Mouse (Mus musculus): ENCODE measurements at regions not wholly inside any gene's neighbourhood (a gene's known extent, or its start where the extent isn't known, plus 50 kb on each side); places are given as distances from the start of the nearest gene placed in this dataset.

DNA sequence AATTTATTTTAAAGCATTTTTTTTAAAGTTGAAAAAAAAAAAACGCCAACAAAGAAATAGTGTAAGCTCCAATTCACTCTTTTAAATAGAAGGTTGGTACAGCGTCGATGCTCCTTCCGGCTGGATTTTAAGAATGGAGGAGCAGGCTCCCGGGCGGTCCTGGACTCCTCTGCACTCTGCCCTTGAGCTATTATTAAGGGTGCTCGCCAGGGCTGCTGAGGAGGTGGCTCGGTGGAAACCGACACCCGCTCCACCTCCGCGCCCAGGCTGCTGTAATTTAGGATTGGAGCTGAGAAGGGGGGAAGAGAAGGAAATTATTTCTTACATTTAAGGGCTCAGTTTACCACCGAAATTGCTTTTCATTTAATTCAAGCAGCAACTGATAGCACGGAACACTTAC is 298.8 kb downstream of the Satb1 start:
- no peak for DNase-seq (ENCODE audit: extremely low spot score, low read depth, low spot score)

DNA sequence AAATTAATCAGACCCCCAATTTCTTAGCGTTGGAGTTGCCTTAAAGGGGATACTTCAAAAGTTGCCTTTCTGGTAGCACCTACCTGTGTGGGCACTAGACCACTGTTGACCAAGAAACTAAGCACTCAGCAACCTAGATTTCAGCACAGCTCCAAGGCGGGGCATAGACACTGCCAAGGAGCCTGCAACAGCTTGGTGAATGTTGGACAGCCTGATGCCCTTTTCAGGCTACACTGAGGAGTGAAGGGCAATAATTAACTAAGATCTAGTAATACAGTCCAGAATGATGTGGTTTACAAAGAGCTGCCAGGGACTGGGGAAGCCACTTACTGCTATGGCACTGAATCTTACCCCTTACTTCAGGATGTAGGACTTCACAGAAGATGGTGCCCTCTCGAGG is 304.9 kb downstream of the Satb1 start:
- DNase-seq (ENCODE audit: extremely low spot score, low read depth, low spot score): no peak

DNA sequence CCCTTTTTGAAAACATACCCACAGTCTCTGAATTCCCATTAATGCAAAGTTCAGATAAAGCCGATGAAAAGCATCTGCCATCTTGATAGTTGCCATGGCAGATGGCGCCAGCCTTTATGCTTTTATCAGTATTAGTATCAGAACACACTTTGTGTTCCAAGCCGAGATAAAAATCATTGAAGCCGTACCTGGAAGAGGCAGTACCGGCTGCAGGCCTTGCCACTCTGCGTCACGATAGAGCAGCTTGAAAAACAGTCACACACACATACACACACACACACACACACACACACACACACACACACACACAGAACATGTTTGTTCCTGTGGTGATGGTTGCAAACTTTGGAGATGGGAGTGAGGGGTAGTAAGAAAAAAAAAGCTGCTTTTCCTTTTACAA is 306.2 kb downstream of the Satb1 start:
- DNase-seq (ENCODE audit: extremely low spot score, low read depth, low spot score): no peak

- no peak for DNase-seq (ENCODE audit: extremely low spot score, low read depth, low spot score)
Observed at GRCm38 (mm10) chr17:51526464-51526863, 306.6 kb downstream of the Satb1 start.

GRCm38 (mm10) chr17:51526021-51526420 is 307.1 kb downstream of the Satb1 start:
- no peak for DNase-seq (ENCODE audit: extremely low spot score, low read depth, low spot score)

DNA sequence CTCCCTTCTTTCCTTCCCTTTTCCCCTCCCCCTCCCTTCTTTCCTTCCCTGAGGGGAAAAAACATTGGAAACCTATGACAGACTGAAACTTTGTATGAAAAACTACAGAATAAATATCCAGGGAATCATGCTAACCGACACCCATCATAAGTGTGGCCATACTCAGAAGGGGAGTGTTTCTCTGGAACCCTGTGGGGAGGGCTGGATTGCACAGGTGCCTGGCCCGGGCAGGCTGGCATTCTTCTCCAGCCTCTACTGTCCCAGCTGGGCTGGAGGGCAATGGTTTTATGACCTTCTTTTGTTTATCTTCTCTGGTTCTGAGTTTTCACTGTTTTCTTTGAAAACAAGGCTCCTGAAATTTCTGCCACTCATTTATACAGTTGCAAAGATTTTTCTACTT is 307.9 kb downstream of the Satb1 start:
- DNase-seq (ENCODE audit: extremely low spot score, low read depth, low spot score): no peak

- no peak for DNase-seq (ENCODE audit: extremely low spot score, low read depth, low spot score)
Observed at GRCm38 (mm10) chr17:51511917-51512316, 321.2 kb downstream of the Satb1 start.

GRCm38 (mm10) chr17:51500751-51501150 is 321.6 kb upstream of the Tbc1d5 start:
- no peak for DNase-seq (ENCODE audit: extremely low spot score, low read depth, low spot score)

GRCm38 (mm10) chr17:51499541-51499940 is 320.4 kb upstream of the Tbc1d5 start:
- DNase-seq (ENCODE audit: extremely low spot score, low read depth, low spot score): no peak

DNA sequence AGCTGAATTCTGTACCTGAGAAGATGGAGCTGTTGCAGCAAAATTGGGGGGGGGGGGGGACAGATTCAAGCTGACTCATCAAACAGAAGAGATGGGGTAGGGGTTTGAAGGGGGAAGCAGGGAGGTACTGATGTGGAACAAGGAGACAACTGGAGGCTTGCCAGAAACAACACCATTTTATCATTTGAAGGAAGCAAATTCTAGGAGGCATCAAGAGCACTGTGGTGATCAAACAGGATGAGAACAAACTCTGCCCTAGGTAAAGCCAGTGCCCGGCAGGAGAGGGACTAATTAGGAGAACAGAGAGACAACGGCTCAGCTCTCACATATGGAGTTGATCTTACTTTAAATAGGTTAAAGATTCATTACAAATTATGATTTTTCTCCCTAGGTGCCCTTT is 315.9 kb upstream of the Tbc1d5 start:
- no peak for DNase-seq (ENCODE audit: extremely low spot score, low read depth, low spot score)

DNA sequence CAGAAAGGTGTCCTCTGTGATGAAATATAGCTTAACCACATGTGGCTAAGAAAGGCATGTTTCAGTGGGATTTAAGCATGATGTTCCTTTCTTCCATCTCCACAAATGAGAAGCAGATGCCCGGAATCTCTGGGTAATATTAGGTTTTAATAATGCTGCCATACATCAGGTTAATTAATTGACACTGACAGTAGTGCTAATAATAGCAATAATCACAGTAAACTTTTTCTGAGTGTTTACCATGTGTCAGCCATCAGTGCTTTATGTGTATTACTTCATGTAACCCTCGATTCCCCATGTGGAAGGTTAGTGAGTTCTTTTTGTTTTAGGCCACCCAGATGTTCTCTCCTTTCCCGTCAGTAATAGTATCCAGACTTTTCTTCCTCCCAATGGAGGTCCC is 310.2 kb upstream of the Tbc1d5 start:
- DNase-seq (ENCODE audit: extremely low spot score, low read depth, low spot score): peak; percentile 52

DNA sequence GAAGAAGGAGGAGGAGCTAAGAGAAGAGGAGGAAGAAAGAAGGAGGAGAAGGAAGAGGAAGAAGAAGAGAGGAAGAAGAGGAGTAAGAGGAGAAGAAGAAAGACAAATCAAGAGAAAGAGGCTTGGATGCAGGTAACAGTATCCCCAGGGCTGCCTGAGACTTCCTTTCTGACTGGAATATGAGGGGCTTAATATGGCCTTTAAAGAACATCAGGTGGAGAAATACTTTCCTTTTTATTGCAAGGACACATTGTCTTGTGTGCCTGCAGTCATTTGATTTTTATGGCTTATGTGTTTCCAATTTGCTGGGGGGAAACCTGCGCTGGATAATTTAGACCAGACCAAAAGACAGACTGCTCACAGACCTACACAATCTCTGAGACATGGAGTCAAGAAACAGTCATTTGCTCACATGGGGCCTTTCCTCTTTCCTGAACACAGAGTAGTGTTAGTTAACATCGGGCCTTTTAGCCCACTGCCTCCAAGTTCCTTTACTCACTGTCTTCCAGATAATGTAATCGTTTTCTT is 308.8 kb upstream of the Tbc1d5 start:
- peak; percentile 71 for DNase-seq (ENCODE audit: extremely low spot score, low read depth, low spot score)

DNA sequence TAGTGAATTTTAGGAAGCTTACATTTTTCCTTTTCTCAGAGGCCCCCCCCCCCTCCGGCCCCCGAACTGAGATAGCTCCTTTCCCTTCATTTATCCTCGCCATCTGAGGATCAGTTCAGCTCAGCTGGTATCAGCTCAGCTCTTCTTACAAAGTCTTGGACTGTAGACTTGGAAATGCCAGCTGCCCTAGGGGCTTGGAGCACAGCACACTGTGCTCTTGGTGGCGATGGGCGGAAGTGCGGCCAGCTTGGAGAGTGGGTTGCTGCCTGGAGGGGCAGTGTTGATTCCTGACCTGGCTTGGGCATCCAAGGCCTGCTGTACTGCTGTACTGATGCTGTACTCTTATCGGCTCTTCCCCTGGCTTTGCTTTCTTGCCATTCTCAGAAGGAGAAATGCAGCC is 298.7 kb upstream of the Tbc1d5 start:
- DNase-seq (ENCODE audit: extremely low spot score, low read depth, low spot score): no peak

- no peak for DNase-seq (ENCODE audit: extremely low spot score, low read depth, low spot score)
Observed at GRCm38 (mm10) chr17:51477404-51477803, 298.3 kb upstream of the Tbc1d5 start.

DNA sequence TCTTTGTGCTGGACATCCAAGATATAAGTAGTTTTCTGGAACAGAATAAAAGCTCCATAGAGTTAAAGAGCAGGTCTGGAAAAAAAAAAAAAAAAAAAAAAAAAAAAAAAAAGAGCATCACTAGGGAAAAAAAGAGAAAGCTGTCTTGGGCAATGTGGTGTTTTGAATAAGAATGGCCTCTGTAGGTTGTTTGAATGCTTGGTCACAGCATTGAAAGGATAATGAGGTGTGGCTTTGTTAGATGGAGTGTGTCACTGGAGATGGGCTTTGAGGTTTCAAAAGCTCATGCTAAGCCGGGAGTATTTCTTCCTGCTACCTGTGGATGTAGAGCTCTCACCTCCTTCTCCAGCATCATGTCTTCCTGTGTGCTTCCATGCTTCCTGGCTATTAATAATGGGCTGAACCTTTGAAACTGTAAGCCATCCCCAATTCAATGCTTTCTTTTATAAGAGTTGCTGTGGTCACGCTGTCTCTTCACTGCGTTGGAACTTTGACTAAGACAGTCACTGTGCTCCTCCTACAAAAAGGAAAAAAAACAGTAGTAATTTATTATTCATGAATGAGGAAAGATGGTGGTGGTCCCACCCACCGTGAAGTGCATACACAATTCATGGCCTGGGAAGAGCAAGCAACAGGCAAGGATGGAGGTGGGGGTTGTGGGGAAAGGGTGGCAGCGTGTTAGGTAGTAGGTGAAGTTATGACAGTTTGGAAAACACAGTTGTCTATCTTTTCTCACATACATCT is 283.2 kb upstream of the Tbc1d5 start:
- no peak for DNase-seq (ENCODE audit: extremely low spot score, low read depth, low spot score)

DNA sequence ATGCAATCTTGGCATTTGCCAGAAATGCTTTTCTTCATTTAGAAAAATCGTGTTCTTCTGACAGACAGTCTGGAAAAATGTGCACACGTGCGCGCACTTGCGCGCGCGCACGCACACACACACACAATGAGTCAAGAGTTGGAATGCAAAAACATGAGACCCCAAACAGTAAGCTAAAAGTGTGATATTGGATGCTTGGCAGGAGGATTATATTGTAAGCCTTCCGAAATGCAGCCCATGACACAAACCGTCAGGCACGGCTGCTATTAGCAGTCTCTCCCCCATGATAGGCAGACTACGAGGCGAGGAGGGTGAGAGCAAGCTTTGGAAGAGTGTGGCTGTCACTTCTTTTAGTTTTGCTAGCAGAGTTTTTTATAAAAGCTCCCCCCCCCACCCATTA is 282.1 kb upstream of the Tbc1d5 start:
- DNase-seq (ENCODE audit: extremely low spot score, low read depth, low spot score): no peak

DNA sequence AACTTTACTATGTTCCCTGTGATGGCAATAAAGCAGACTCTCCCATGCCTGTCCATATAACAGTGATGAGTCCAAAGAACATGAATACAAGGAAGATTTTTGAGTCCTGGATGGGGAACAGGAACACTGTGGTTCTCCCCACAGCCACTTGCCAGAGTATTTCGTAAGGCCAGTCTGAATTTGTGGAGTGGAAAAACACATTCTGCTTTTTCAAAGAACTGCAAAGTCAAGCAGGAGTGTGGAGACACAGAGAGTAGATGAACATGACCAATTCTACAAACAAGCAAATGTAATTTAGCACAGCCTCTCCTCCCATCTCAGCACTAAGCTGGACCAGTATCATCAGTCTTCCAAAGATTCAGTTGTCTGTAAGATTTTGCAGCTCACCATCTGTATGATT is 280.0 kb upstream of the Tbc1d5 start:
- no peak for DNase-seq (ENCODE audit: extremely low spot score, low read depth, low spot score)

GRCm38 (mm10) chr17:51415746-51416145 is 236.6 kb upstream of the Tbc1d5 start:
- no peak for DNase-seq (ENCODE audit: extremely low spot score, low read depth, low spot score)

DNA sequence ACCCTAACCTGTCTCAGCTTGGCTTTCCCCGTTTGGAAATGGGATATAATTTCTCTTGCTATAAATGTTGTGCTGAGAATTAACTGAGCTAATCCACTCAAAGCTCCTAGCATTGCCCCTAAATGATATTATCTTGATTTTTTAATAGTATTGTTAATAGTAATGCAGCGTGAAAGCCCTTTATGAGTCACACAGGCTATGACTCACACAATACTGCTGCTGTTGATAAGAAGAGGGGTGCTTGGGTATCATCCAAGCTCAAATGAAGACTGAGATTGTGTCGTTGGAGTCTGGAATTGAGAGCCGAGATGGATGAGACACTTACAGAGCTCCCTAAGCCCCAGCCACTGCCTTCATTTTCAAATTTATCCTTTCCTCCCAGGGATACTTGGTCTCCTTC is 235.2 kb upstream of the Tbc1d5 start:
- DNase-seq (ENCODE audit: extremely low spot score, low read depth, low spot score): no peak

GRCm38 (mm10) chr17:51413741-51414140 is 234.6 kb upstream of the Tbc1d5 start:
- DNase-seq (ENCODE audit: extremely low spot score, low read depth, low spot score): no peak

DNA sequence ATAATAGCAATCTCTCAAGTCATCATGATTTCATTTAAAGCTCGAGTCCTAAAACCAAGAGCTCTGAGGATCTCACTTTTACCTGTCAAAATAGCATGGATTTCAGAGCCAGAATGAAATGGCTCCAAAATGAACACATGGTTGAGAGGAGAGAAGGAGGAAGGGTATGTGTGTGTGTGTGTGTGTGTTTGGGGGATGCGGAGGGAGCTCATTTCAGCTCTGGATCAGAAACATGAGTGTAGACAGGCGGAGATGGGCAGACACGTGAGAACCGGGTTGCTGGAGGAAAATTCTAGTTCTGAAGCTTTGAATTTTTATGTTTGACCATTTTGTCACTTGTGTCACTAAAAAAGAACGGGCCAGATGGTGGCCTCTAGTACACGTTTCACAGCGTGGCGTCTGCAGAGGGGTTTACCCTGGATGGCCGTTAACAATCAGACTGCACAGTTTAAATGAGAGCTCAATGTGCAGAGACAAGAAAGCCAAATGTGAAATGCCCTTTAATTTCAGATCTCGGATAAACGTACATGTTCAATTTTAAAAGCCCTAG is 232.5 kb upstream of the Tbc1d5 start:
- no peak for DNase-seq (ENCODE audit: extremely low spot score, low read depth, low spot score)

DNA sequence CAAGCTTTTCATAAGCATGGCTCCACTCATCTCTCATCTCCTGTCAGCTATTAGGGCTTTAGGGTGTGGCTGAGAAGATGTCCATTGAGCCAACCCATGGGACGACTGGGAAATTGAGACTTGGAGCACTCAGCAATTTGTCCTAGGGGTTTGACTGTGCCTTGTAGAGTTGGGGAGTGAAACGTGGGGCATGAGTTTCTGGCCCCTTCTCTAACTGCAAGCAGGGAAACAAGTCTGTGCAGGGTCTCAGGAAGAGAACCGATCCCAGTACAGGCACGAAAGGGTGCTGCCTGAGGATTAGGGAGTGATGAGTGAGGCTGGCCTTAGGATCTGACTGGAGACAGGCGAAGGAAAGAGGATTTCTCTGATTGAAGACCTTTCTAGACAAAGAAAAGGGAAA is 229.7 kb upstream of the Tbc1d5 start:
- no peak for DNase-seq (ENCODE audit: extremely low spot score, low read depth, low spot score)

DNA sequence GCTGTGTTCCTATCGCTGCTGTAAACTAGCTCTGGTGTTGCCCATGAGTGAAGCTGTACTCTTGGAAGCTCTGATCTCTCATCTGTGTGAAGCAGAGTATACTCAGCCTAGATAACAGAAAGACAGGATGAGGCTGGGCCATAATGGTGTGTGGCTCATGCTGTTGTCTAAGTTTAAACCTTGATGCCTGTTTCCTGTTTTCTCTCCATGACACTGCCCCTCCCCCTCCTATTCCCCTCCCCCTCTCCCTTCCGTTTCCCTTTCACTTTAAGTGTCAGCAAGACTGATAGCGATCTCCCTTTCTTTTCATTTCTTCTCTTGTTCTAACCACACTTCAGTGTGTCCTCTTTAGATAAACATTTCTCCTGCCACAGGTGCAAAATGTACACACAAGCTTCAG is 229.2 kb upstream of the Tbc1d5 start:
- no peak for DNase-seq (ENCODE audit: extremely low spot score, low read depth, low spot score)
